Mouse (Mus musculus): Measurements from ENCODE around the gene Abi3bp. TPM values are rescaled to one million over a fixed set of nuclear protein-coding genes. Genes with fewer than 3 reads are reported as not detected.

Abi3bp gene
- polyA plus RNA-seq, 1 experiment from 2014 or later: 0.22 TPM

- H3K9ac ChIP-seq: no peak overlapping the region
- no peak overlapping the region for H3K4me3 ChIP-seq
- H3K9me3 ChIP-seq (replicated peaks): no peaks in the 10 kb centered on the region
- H3K36me3 ChIP-seq (ENCODE audit: poor library complexity, severe bottlenecking): no peaks in the 10 kb centered on the region
- no peak overlapping the region for H3K27ac ChIP-seq
- no peak for ATAC-seq
- H3K4me2 ChIP-seq: no peak overlapping the region
- WGBS: 93% methylated on average over 1 of the region's 1 CpGs
- H3K27me3 ChIP-seq: no peaks in the 10 kb centered on the region
- no peaks in the 10 kb centered on the region for H3K4me1 ChIP-seq
These were observed 48.8 kb downstream of the Abi3bp start for GRCm38 (mm10) chr16:56526482-56526881.

GRCm38 (mm10) chr16:56528079-56528688 is 50.5 kb downstream of the Abi3bp start:
- 79% methylated on average over 3 of the region's 3 CpGs for WGBS
- no peak for ATAC-seq
- Histone ChIP-seq H3K27me3 (no peaks in the 10 kb centered on the region), H3K9ac (no peak overlapping the region), H3K36me3 (ENCODE audit: poor library complexity, severe bottlenecking) (no peaks in the 10 kb centered on the region), H3K4me1 (no peaks in the 10 kb centered on the region), H3K9me3 (replicated peaks) (no peaks in the 10 kb centered on the region), H3K4me2 (no peak overlapping the region), H3K4me3 (no peak overlapping the region), H3K27ac (no peak overlapping the region)

- 93% methylated on average over 1 of the region's 1 CpGs for whole genome bisulfite sequencing
- H3K4me3 ChIP-seq: no peak overlapping the region
- no peak overlapping the region for H3K27ac ChIP-seq
- no peak overlapping the region for H3K9ac ChIP-seq
- no peaks in the 10 kb centered on the region for H3K27me3 ChIP-seq
- no peaks in the 10 kb centered on the region for H3K4me1 ChIP-seq
- no peak overlapping the region for H3K4me2 ChIP-seq
- H3K36me3 ChIP-seq (ENCODE audit: poor library complexity, severe bottlenecking): no peaks in the 10 kb centered on the region
- no peak for ATAC-seq
- no peaks in the 10 kb centered on the region for H3K9me3 ChIP-seq (replicated peaks)
These were observed 101.9 kb downstream of the Abi3bp start for GRCm38 (mm10) chr16:56579536-56579935.

- H3K4me1 ChIP-seq: no peaks in the 10 kb centered on the region
- H3K36me3 ChIP-seq (ENCODE audit: poor library complexity, severe bottlenecking): no peaks in the 10 kb centered on the region
- H3K9ac ChIP-seq: no peak overlapping the region
- WGBS: 84% methylated on average over 5 of the region's 5 CpGs
- no peak for ATAC-seq
- H3K27me3 ChIP-seq: no peaks in the 10 kb centered on the region
- H3K9me3 ChIP-seq (replicated peaks): no peaks in the 10 kb centered on the region
- H3K4me3 ChIP-seq: no peak overlapping the region
- H3K4me2 ChIP-seq: no peak overlapping the region
- H3K27ac ChIP-seq: no peak overlapping the region
These were observed 115.9 kb downstream of the Abi3bp start for GRCm38 (mm10) chr16:56593581-56593980.

- no peak overlapping the region for H3K9ac ChIP-seq
- 86% methylated on average over 6 of the region's 6 CpGs for WGBS
- no peak overlapping the region for H3K4me3 ChIP-seq
- no peak overlapping the region for H3K27ac ChIP-seq
- H3K4me2 ChIP-seq: no peak overlapping the region
- ATAC-seq: no peak
- H3K4me1 ChIP-seq: no peaks in the 10 kb centered on the region
- no peaks in the 10 kb centered on the region for H3K9me3 ChIP-seq (replicated peaks)
- no peaks in the 10 kb centered on the region for H3K27me3 ChIP-seq
- no peaks in the 10 kb centered on the region for H3K36me3 ChIP-seq (ENCODE audit: poor library complexity, severe bottlenecking)
These were observed 117.2 kb downstream of the Abi3bp start for GRCm38 (mm10) chr16:56594866-56595265.

- no peak overlapping the region for H3K4me3 ChIP-seq
- no peak overlapping the region for H3K27ac ChIP-seq
- no peak for ATAC-seq
- no peaks in the 10 kb centered on the region for H3K9me3 ChIP-seq (replicated peaks)
- WGBS: 90% methylated on average over 4 of the region's 4 CpGs
- H3K36me3 ChIP-seq (ENCODE audit: poor library complexity, severe bottlenecking): no peaks in the 10 kb centered on the region
- H3K4me1 ChIP-seq: no peaks in the 10 kb centered on the region
- H3K9ac ChIP-seq: no peak overlapping the region
- H3K4me2 ChIP-seq: no peak overlapping the region
- H3K27me3 ChIP-seq: no peaks in the 10 kb centered on the region
These were observed 120.7 kb downstream of the Abi3bp start for GRCm38 (mm10) chr16:56598427-56598826.

- H3K27me3 ChIP-seq: no peaks in the 10 kb centered on the region
- no peak overlapping the region for H3K27ac ChIP-seq
- no peak overlapping the region for H3K9ac ChIP-seq
- no peaks in the 10 kb centered on the region for H3K9me3 ChIP-seq (replicated peaks)
- no peak overlapping the region for H3K4me3 ChIP-seq
- no peak overlapping the region for H3K4me2 ChIP-seq
- H3K4me1 ChIP-seq: no peaks in the 10 kb centered on the region
- 94% methylated on average over 1 of the region's 1 CpGs for WGBS
- H3K36me3 ChIP-seq (ENCODE audit: poor library complexity, severe bottlenecking): no peaks in the 10 kb centered on the region
- no peak for ATAC-seq
These were observed 124.7 kb downstream of the Abi3bp start for GRCm38 (mm10) chr16:56602394-56602793.

GRCm38 (mm10) chr16:56610572-56610971 is 132.9 kb downstream of the Abi3bp start:
- H3K9me3 ChIP-seq (replicated peaks): no peaks in the 10 kb centered on the region
- H3K27me3 ChIP-seq: no peaks in the 10 kb centered on the region
- H3K9ac ChIP-seq: no peak overlapping the region
- H3K36me3 ChIP-seq (ENCODE audit: poor library complexity, severe bottlenecking): no peaks in the 10 kb centered on the region
- no peak overlapping the region for H3K4me3 ChIP-seq
- H3K27ac ChIP-seq: no peak overlapping the region
- no peaks in the 10 kb centered on the region for H3K4me1 ChIP-seq
- whole genome bisulfite sequencing: 73% methylated on average over 8 of the region's 8 CpGs
- ATAC-seq: no peak
- no peak overlapping the region for H3K4me2 ChIP-seq

GRCm38 (mm10) chr16:56611096-56611867 is 133.6 kb downstream of the Abi3bp start:
- Histone ChIP-seq H3K4me2 (no peak overlapping the region), H3K9me3 (replicated peaks) (no peaks in the 10 kb centered on the region), H3K27ac (no peak overlapping the region), H3K36me3 (ENCODE audit: poor library complexity, severe bottlenecking) (no peaks in the 10 kb centered on the region), H3K4me1 (no peaks in the 10 kb centered on the region), H3K9ac (no peak overlapping the region), H3K4me3 (no peak overlapping the region), H3K27me3 (no peaks in the 10 kb centered on the region)
- WGBS: 39% methylated on average over 10 of the region's 10 CpGs
- no peak for ATAC-seq

GRCm38 (mm10) chr16:56638544-56638943 is 160.9 kb downstream of the Abi3bp start:
- 92% methylated on average over 3 of the region's 3 CpGs for WGBS
- Histone ChIP-seq H3K4me1 (no peaks in the 10 kb centered on the region), H3K4me3 (no peak overlapping the region), H3K27me3 (no peaks in the 10 kb centered on the region), H3K36me3 (ENCODE audit: poor library complexity, severe bottlenecking) (no peaks in the 10 kb centered on the region), H3K9ac (no peak overlapping the region), H3K4me2 (no peak overlapping the region), H3K9me3 (replicated peaks) (no peaks in the 10 kb centered on the region), H3K27ac (no peak overlapping the region)
- no peak for ATAC-seq

GRCm38 (mm10) chr16:56645251-56645650 is 167.6 kb downstream of the Abi3bp start:
- Histone ChIP-seq H3K4me3 (no peak overlapping the region), H3K9me3 (replicated peaks) (no peaks in the 10 kb centered on the region), H3K27me3 (no peaks in the 10 kb centered on the region), H3K4me1 (no peaks in the 10 kb centered on the region), H3K27ac (no peak overlapping the region), H3K4me2 (no peak overlapping the region), H3K36me3 (ENCODE audit: poor library complexity, severe bottlenecking) (no peaks in the 10 kb centered on the region), H3K9ac (no peak overlapping the region)
- no peak for ATAC-seq
- 23% methylated on average over 2 of the region's 2 CpGs for WGBS

- H3K36me3 ChIP-seq (ENCODE audit: poor library complexity, severe bottlenecking): no peaks in the 10 kb centered on the region
- H3K4me3 ChIP-seq: no peak overlapping the region
- no peak for ATAC-seq
- no peaks in the 10 kb centered on the region for H3K9me3 ChIP-seq (replicated peaks)
- H3K27me3 ChIP-seq: no peaks in the 10 kb centered on the region
- no peak overlapping the region for H3K4me2 ChIP-seq
- H3K4me1 ChIP-seq: no peaks in the 10 kb centered on the region
- H3K27ac ChIP-seq: no peak overlapping the region
- 64% methylated on average over 7 of the region's 7 CpGs for WGBS
- H3K9ac ChIP-seq: no peak overlapping the region
These were observed 168.9 kb downstream of the Abi3bp start for GRCm38 (mm10) chr16:56646382-56647172.

Measured in forebrain, embryonic 13.5 days (tissue).